Mouse (Mus musculus) embryo, embryonic 11.5 days (tissue): ENCODE measurements at regions not wholly inside any gene's neighbourhood (a gene's known extent, or its start where the extent isn't known, plus 50 kb on each side); places are given as distances from the start of the nearest gene placed in this dataset.

Experiments
- DNase-seq: peaks from one replicate; pipeline ENCODE4 v3.0.0-alpha.2; 2012; ENCODE audit warnings: low read depth, low spot score

DNA sequence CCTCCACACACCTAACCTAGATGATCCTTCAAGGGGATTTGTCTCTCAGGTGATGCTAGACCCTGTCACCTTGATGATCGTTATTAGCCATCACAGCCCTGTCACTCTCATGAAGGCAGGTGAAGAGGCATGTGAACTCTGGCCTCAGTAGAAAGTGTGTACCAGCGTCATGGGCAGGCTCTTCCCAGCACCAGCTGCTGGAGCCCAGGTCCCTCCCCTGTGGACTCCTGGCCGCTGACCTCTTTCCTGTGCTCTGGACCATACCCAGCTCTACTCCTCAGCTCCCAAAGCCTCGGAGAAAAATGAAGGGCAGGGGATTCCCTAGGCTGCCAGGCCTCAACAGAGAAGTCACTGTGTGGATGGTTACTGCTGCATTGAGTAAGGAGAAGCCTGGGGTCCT lies 253.3 kb upstream of the Sulf2 start:
- DNase-seq, result no peak

DNA sequence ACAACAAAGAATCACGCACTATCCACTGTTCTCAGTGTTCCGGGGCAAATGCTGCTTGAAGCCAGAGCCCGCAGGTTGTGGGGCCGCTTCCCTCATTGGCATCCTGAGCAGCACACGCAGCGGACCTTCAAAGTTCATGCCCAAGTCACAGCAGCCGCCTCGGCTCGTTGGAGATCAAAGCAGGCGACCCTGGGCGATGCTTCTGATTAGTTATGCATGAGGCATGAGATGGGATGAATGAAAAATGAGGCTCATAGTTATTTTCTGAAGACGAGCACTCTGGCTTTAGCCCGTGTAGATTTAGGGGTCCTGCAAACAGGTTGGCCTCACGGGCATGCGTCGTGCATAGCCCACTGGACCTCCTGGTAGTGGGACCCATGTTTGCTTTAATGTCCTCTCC lies 252.5 kb upstream of the Sulf2 start:
- no peak for DNase-seq

DNA sequence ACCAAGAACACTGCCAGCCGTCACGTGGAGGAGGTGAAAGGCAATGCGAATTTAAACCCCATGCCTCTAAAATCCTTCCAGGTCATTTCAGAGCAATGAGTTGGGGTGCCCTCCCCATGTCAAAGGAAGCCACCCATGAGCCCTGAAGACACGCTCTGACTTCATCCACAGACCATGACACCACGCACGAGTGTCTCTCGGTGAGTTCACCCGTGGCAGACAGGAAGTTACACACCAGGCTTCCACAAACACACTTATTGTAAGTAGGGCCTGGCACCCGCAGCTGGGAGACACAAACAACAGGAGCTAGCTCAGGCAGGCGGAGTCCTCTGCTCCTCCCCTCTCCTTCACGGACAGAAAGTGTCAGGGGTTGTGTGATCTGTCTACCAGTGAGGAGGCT lies 251.4 kb upstream of the Sulf2 start:
- DNase-seq, result no peak

- DNase-seq, result no peak
These were observed 247.9 kb upstream of the Sulf2 start for GRCm38 (mm10) chr2:166403319-166403718.

- DNase-seq, result no peak
These were observed 246.4 kb upstream of the Sulf2 start for GRCm38 (mm10) chr2:166401860-166402259.

DNA sequence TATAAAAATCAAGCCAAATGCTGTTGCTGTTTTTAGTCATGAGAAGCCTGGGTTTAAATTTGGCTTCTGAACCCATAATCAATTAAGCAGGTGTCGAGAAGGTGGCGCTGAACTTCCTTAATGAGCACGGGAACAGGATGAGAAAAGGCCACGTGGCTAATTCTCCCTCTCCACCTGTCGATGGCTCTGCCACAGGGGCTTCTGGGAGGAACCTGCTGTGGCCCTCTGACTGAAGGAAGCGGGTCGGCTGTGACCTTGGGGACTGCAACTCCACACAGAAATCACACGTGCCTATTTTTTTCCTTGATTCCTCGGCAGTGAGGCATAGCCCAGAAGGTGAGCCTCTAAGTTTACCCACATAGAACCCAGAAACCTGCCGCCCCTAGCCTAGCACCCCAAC lies 244.8 kb upstream of the Sulf2 start:
- DNase-seq, result no peak

- DNase-seq, result no peak
These were observed 243.8 kb upstream of the Sulf2 start for GRCm38 (mm10) chr2:166399140-166399830.

- no peak for DNase-seq
These were observed 243.3 kb upstream of the Sulf2 start for GRCm38 (mm10) chr2:166398774-166399139.

DNA sequence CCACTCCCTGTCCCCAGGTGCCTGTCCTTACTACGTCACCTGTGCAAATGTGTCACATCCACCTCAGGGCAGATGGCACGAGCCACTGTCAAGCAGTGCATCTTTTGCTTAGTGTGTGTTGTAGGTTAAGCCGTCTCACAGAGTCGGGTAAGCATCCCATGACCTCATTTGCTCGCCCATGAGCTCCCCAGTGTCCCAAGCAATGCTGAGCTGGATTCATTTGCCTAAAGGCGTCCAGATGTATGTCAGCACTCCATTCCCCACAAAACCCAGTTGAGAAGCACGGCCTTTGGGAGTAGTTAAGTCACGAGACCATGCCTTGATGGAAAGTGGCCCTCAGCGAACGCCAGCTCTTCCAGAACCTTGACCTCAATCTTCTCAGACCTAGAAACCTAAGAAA lies 242.7 kb upstream of the Sulf2 start:
- DNase-seq, result no peak

DNA sequence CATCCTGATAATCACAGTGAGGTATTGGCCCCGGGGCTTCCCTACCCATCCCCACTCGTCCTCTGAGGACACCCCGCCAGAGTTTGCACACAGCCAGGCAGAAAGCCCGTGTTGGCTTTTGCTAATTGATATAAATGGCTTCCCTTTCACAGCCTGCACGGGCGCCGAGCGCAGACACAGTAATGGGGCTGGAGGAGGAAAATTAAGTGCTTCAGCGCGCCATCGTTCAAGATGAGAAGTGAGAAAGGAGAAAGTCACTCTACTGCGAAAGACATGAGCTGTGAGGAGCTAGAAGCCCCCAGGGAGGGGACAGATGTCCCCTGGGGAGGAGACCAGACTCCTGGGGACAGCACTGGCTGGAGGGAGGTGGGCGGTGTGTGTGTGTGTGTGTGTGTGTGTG lies 239.2 kb upstream of the Sulf2 start:
- DNase-seq, result no peak

- no peak for DNase-seq
These were observed 235.7 kb upstream of the Sulf2 start for GRCm38 (mm10) chr2:166391176-166391575.

DNA sequence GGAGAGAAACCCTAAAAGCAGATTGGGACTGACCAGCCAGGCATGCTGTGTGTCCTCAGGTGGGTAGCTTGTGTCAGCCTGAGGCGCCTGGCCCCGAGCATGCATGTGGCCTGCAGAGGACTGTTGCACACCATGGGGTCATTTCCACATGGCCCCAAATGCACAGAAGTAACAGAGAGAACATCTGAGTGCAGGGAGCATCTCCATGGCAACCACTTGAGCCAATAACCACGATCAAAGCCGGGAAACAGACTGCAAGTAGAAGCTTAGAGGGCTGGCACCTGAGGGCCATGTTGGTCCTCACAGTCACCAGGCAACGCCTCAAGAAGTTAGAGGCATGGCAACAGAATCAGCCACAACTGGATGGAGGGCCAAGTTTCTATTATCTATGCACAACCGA lies 232.6 kb upstream of the Sulf2 start:
- DNase-seq, result no peak

- no peak for DNase-seq
These were observed 231.4 kb upstream of the Sulf2 start for GRCm38 (mm10) chr2:166386817-166387216.

- no peak for DNase-seq
These were observed 229.1 kb upstream of the Sulf2 start for GRCm38 (mm10) chr2:166384583-166384982.

- no peak for DNase-seq
These were observed 227.9 kb upstream of the Sulf2 start for GRCm38 (mm10) chr2:166383356-166383755.

- no peak for DNase-seq
These were observed 226.7 kb upstream of the Sulf2 start for GRCm38 (mm10) chr2:166382180-166382579.

DNA sequence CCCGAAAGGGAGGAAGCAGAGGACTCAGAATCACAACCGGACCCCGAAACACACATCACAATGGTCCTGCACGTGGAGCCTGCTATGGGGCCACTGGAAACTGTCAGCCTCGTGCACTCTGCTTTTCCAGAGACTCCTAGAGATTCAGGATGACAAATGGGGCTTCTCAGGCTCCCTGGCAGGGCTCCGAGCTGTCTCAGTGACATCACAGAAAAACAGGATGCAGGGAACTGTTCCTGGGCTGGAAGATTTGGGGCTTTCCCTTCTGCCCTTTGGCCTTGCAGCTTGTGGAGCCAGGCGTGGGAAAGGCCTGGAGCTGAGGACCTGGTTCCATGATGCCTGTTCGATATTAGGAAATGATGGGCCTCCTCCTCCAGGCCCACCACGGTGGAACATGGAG lies 225.4 kb upstream of the Sulf2 start:
- no peak for DNase-seq

GRCm38 (mm10) chr2:166378325-166378724 lies 222.9 kb upstream of the Sulf2 start:
- no peak for DNase-seq

- DNase-seq, result no peak
These were observed 221.9 kb upstream of the Sulf2 start for GRCm38 (mm10) chr2:166377329-166377728.

GRCm38 (mm10) chr2:166375639-166376038 lies 220.2 kb upstream of the Sulf2 start:
- no peak for DNase-seq

DNA sequence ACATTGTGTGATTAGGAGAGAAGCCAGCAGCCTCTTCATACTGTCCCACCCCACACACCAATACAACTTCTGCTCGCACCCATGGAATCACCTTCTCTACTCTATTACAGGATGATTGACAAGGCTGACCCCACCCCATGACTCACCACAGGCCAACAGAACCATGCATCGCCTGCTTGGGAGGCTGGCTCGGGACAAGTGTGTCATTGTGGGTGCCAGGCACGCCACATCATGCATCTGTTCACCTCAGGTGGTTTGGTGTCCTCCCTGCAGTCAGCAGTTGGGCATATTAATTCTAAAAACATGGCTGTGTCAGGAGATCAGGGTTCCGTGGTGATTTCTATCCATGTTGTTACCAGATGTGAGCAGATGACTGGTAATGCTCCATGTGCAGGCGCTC lies 215.3 kb upstream of the Sulf2 start:
- DNase-seq, result no peak

DNA sequence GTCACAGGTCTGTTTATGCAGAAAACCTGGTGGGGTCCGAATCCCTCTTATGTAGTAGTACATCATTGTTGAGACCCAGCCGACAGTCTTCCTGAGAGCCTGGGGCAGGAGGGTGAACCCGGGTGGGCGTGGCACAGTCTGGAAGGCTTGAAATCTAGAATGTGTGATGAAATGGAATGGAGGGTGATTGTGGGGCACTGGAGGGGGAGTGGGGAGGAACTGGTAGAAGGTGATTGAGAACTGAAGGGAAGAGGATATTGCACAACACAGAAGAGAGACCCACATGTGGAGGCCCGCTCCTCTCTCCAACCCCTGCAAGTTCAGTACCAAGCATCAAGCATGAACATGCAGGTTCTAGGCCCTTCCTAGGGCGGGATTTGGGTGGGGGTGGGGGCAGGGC lies 206.2 kb upstream of the Sulf2 start:
- DNase-seq, result no peak

DNA sequence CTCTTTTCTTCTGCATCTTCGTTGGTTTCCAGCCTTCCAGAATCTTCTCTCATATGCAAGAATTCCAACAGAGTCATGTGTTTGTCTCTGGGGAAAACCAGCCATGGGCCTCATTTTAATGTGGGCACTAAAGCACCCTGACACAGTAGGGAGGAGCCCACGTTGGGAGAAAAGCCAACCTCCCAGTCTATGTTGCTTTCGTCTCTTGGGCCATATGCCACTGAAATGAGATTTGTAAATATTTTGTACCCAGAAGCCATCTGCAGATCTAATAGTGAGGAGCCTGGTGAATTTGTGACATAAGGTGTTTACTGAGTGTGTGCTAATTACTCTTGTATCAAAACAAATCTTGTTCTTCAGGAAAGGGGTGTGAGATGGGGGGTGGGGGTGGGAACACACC lies 205.3 kb upstream of the Sulf2 start:
- DNase-seq, result no peak

DNA sequence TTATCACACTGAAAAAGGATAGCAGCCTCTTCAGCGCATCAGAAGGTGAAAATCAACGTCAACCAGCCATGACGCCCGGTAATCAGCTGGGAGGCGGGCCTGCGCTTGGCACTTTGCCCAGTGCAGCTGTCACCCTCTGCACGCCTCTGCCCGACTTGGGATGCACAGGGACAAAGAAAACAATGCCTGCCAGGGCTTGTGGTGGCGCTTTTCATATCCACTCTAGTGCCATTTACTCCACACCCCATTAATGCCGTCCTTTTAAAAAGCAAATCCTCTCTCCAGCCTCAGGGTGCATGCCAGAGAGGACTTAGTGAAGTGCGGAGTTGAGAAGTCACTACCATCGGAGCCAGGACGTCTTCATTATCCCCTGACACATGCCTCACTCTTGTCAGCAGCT lies 204.5 kb upstream of the Sulf2 start:
- no peak for DNase-seq
